Mouse (Mus musculus) neural tube, embryonic 13.5 days (tissue): ENCODE results near the gene Lrfn5. TPM values are rescaled to one million over a fixed set of nuclear protein-coding genes. Genes with fewer than 3 reads are reported as not detected.

ENCODE experiments used
- ATAC-seq: fragments of 200-750 bp; cut with Nextera tagmentation; 2 replicates; pipeline ENCODE4 v1.8.0; 2017; ENCODE audit warnings: low read depth, mild to moderate bottlenecking, moderate TSS enrichment, moderate library complexity
- H3K27ac ChIP-seq: fragments of 300-500 bp; sonication (generic); replicated peaks from 2 replicates; pipeline ENCODE4 v1.5.1; 2015; ENCODE audit warnings: moderate library complexity, mild to moderate bottlenecking, inconsistent platforms
- H3K27me3 ChIP-seq: fragments of 300-500 bp; sonication (generic); 2 replicates; pipeline ENCODE4 v1.6.1; 2015; ENCODE audit warnings: mild to moderate bottlenecking, inconsistent platforms
- H3K36me3 ChIP-seq: fragments of 300-500 bp; sonication (generic); 2 replicates; pipeline ENCODE4 v1.6.1; 2015; ENCODE audit warnings: mild to moderate bottlenecking, inconsistent platforms
- H3K4me1 ChIP-seq: fragments of 300-500 bp; sonication (generic); replicated peaks from 2 replicates; pipeline ENCODE4 v1.6.1; 2015; ENCODE audit warnings: inconsistent platforms
- H3K4me2 ChIP-seq: fragments of 300-500 bp; sonication (generic); 2 replicates; pipeline ENCODE4 v1.6.1; 2015; ENCODE audit warnings: inconsistent platforms, mild to moderate bottlenecking, moderate library complexity
- H3K4me3 ChIP-seq: fragments of 300-500 bp; sonication (generic); 2 replicates; pipeline ENCODE4 v1.5.1; 2015; ENCODE audit warnings: mild to moderate bottlenecking, inconsistent platforms
- H3K9ac ChIP-seq: fragments of 300-500 bp; sonication (generic); 2 replicates; pipeline ENCODE4 v1.6.1; 2015; ENCODE audit warnings: moderate library complexity, mild to moderate bottlenecking, inconsistent platforms
- H3K9me3 ChIP-seq: fragments of 300-500 bp; sonication (generic); 2 replicates; pipeline ENCODE4 v1.6.1; 2016; ENCODE audit warnings: inconsistent platforms
- WGBS: fragments of 180-500 bp; shearing (Covaris S2); methylation state at CpG from one replicate; pipeline ENCODE4 v1.1.7; 2015; 5-methylcytosine and 5-hydroxymethylcytosine counted together
- polyA plus RNA-seq: library from polyadenylated mRNA; unstranded; fragments of >200 nt; fragmentation: Nextera tagmentation; extraction: Ambion mirVana; gene quantifications from 2 replicates; pipeline ENCODE4 v1.2.1, GENCODE M21; 2015

The Lrfn5 gene
- 43.3 and 43.9 TPM in 2 replicates for polyA plus RNA-seq

DNA sequence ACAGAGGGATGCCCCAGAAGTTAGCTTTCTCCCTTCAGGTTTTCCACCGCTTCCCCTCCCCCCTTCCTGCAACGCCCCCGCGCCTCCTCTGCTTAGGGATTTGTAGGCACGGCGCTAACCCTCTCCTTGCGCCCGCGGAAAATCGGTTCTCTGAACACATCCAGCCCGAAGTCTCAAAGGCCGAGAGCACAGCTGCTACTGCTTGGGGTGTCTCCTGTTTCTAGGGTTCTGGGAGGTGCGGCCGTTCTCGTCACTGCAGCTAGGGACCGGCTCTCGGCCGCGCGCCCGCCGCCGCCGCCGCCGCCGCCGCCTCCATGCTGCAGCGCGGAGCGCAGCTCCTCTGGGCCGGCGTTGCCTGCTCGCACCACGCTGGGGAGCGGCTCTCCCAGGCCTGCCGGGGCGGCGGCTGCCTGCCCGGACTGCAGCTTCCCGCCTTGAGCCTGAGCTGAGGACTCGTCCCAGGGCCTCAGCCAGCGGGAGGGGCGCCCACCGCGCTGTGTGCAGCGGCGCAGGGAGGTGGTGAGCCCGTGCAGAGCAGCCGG lies at the start of gene Lrfn5:
Gene Lrfn5, plus strand, starts transcription at position 322 of the 542 bp plus-strand sequence.
- H3K9me3 ChIP-seq = no peaks in the 10 kb centered on the region
- WGBS = under 1% methylated on average over 47 of the region's 50 CpGs
- peaks cover 31% of the 10 kb centered on the region for H3K4me1 ChIP-seq
- peak within 1 kb of the TSS; percentile 84 for H3K9ac ChIP-seq
- ATAC-seq = peak; percentile 85
- peaks cover 36% of the 10 kb centered on the region for H3K27me3 ChIP-seq
- H3K27ac ChIP-seq = peak within 1 kb of the TSS; percentile 92
- no peaks in the 10 kb centered on the region for H3K36me3 ChIP-seq
- peak within 1 kb of the TSS; percentile 76 for H3K4me2 ChIP-seq
- H3K4me3 ChIP-seq = peak within 1 kb of the TSS; percentile 68

DNA sequence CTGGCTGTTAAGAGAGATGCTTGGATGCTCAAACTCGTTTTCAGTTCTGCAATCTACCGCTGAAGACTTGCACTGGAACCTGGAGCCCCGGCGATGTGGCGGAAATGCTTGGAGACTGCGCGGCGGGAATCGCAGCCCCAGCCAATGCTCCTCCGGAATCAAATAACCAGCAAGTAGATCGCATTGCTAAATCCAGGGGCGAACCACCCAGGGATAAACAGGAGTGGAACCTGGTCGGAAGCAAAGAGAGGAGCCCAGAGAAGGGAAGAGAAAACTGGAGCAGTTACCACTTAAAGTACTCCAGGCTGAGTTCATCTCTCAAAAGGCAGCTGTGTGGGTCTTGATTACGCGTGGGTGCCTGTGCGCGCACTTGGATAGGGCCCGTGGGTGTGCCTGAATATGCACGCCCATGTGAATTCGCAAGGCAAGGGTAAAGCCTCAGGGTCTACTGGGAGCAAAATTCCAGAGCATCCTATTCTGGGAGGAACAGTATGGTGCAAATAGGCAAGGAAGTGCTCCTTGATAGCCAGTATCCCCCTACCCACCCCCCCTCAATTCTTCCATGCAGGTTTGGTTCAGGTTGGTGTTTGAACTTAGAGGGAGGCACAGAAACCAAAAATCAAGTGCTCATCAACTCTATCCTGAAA lies 1.3 kb upstream of the Lrfn5 start:
- Histone ChIP-seq H3K4me2 (peak overlapping the region; percentile 76), H3K9ac (peak overlapping the region; percentile 84), H3K27ac (no peak overlapping the region), H3K4me3 (peak overlapping the region; percentile 34), H3K4me1 (peaks cover 31% of the 10 kb centered on the region), H3K36me3 (no peaks in the 10 kb centered on the region), H3K9me3 (no peaks in the 10 kb centered on the region), H3K27me3 (peaks cover 36% of the 10 kb centered on the region)
- ATAC-seq = no peak
- 3% methylated on average over 20 of the region's 20 CpGs for WGBS

DNA sequence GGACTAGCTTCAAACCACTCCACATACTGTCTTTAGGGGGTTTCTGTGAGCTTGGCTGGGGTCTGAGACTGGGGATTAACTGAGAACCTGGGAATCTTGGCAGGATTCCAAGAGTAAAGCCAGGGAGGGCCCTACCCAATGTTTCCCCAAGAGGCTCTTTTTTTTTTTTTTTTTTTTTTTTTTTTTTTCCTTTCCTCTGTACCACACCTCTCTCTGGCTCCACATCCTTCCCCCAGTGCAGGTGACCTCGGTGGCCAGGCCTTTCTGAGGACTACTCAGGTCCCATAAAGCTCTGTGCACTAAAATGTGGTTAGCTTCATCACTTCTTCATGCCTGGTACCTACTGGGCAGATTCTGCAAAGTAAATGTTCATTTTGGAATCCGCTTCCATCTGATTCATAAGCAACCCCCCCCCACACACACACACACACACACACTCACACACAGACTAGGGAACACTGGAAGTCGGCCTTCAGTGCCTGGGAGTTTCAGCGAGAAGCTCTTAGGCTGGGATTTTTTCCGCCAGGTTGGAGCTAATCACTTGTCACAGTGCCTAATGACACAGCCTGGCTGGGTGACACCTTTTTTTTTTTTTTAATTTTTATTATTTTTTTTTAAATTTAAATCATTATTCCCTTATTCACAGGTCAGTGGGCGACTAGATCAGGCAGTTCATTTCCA lies 662 bp upstream of the Lrfn5 start:
- H3K9ac ChIP-seq = peak overlapping the region; percentile 84
- peak overlapping the region; percentile 76 for H3K4me2 ChIP-seq
- ATAC-seq = peak; percentile 56
- no peaks in the 10 kb centered on the region for H3K9me3 ChIP-seq
- peaks cover 36% of the 10 kb centered on the region for H3K27me3 ChIP-seq
- WGBS = 2% methylated on average over 6 of the region's 6 CpGs
- peaks cover 31% of the 10 kb centered on the region for H3K4me1 ChIP-seq
- H3K36me3 ChIP-seq = no peaks in the 10 kb centered on the region
- peak overlapping the region; percentile 68 for H3K4me3 ChIP-seq
- H3K27ac ChIP-seq = peak overlapping the region; percentile 92

DNA sequence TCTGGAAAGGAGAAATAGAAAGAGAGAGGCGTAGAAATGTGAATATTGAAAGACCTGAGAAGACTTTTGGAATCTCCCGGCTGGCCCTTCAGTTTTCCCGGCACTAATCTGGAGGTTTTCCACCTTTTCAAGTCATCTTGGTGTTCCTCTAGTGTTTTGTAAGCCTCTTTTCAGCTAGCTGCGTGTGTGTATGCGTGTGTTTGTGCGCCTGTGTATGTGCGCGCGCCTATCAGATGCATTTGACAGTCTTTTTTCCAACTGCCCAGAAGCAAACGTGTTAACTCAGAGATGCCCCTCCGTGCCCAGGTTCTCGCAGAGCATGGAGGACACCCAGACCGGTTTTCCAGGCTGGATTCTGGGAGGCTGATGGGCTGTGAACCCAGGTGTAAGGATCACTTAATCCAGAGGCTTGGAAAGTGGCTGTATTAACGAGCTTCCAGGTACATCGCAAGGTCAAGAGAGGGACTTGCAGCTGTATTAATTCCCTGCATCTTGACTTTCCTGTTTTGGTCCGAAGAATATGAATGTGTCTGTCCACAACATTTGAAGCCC lies 757 bp downstream of the Lrfn5 start:
- no peaks in the 10 kb centered on the region for H3K36me3 ChIP-seq
- H3K9ac ChIP-seq = peak overlapping the region; percentile 84
- peak overlapping the region; percentile 92 for H3K27ac ChIP-seq
- peaks cover 31% of the 10 kb centered on the region for H3K4me1 ChIP-seq
- peak overlapping the region; percentile 68 for H3K4me3 ChIP-seq
- peak overlapping the region; percentile 76 for H3K4me2 ChIP-seq
- H3K9me3 ChIP-seq = no peaks in the 10 kb centered on the region
- peaks cover 36% of the 10 kb centered on the region for H3K27me3 ChIP-seq
- no peak for ATAC-seq
- under 1% methylated on average over 16 of the region's 16 CpGs for WGBS

DNA sequence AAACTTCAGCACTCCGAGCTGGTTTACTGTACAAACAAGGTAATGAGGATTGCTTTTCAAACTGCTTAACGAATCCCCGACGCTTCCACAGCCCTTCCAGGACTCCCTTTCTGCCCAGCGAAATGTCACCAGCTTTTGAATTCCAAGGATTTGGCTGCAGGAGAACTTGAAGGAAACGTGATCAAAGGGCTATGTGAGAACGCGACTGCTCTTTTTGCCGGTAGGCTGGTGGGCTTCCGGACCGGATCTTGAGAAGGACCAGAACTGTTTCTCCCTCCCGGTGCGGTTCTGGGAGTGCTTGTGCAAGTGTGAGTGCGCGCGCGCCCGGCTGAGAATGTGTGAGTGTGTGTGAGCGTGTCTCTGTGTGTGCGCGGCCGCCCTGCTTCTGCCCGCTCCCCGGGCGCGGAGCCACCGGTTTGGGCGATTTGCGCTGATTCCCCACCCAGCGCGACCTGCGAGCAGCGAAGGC lies 1.3 kb downstream of the Lrfn5 start:
- Histone ChIP-seq H3K9ac (peak overlapping the region; percentile 84), H3K36me3 (no peaks in the 10 kb centered on the region), H3K27me3 (peaks cover 36% of the 10 kb centered on the region), H3K27ac (peak overlapping the region; percentile 92), H3K4me1 (peaks cover 31% of the 10 kb centered on the region), H3K9me3 (no peaks in the 10 kb centered on the region), H3K4me2 (peak overlapping the region; percentile 76), H3K4me3 (peak overlapping the region; percentile 68)
- WGBS = under 1% methylated on average over 33 of the region's 33 CpGs
- ATAC-seq = no peak

DNA sequence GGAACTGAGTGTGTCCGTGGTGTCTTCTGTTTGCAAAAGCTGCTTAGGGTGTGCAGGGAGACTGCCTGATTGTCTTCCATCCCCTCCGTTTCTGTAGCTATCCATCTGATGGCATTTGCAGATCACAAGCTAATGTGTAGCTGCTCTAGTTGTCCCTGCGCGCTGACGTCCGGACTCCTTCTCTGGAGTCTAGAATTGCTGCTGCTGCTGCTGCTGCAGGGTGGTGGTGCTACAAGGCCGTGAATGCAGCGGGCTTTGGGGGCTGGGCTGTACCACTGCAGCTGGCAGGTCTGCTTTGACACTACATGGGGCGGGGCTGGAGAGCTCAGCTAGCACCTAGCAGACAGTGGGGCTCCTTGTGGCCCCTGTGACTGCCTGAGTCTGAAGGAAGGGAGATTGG lies 3.2 kb downstream of the Lrfn5 start:
- no peaks in the 10 kb centered on the region for H3K9me3 ChIP-seq
- H3K36me3 ChIP-seq = no peaks in the 10 kb centered on the region
- WGBS = 1% methylated on average over 9 of the region's 9 CpGs
- H3K27me3 ChIP-seq = peaks cover 28% of the 10 kb centered on the region
- ATAC-seq = peak; percentile 74
- H3K4me2 ChIP-seq = peak overlapping the region; percentile 76
- H3K4me1 ChIP-seq = peaks cover 28% of the 10 kb centered on the region
- H3K27ac ChIP-seq = peak overlapping the region; percentile 92
- H3K9ac ChIP-seq = peak overlapping the region; percentile 84
- peak overlapping the region; percentile 68 for H3K4me3 ChIP-seq

DNA sequence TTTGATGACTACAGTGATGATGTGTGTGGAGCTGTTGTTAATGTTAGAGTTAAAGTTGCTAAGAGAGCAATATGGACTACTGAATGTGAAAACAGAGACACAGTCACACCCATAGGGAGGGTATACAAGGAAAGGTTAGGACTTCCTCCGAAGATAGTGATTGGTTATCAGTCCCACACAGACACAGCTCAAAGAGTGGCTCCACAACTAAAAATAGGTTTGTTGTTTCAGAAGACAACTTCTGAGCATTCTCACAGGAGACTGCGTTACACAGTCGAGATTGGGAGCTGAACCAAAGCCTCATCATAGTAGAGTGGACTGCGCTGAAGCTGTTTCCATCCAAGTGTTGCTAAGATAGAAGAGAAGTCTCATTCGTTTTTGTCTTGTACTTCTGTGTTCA lies 57.0 kb downstream of the Lrfn5 start:
- Histone ChIP-seq H3K36me3 (no peaks in the 10 kb centered on the region), H3K4me1 (no peaks in the 10 kb centered on the region), H3K9ac (no peak overlapping the region), H3K4me2 (no peak overlapping the region), H3K27ac (no peak overlapping the region), H3K4me3 (no peak overlapping the region), H3K27me3 (no peaks in the 10 kb centered on the region), H3K9me3 (no peaks in the 10 kb centered on the region)
- ATAC-seq = no peak
- 86% methylated on average over 5 of the region's 5 CpGs for WGBS

DNA sequence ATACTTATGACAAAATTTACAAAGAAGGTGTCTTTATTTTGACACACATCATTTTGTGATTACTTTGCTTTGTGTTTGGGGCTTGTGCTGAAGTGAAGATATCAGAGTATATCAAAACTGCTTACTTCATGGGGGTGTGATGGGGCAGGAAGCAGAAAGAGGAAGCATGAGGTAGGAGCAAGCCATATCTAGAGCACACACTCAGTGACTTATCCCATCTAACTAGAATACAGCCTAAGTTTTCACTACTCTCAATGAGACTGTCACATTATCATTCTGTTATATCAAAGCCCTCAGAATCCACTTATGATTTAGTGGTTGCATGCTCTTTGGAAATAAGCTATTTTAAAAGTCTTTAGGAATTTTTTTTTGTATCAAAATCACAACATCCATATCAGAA lies 77.4 kb downstream of the Lrfn5 start:
- no peak overlapping the region for H3K4me3 ChIP-seq
- H3K27ac ChIP-seq = no peak overlapping the region
- H3K27me3 ChIP-seq = no peaks in the 10 kb centered on the region
- H3K36me3 ChIP-seq = no peaks in the 10 kb centered on the region
- ATAC-seq = no peak
- no peaks in the 10 kb centered on the region for H3K4me1 ChIP-seq
- no peak overlapping the region for H3K9ac ChIP-seq
- no peaks in the 10 kb centered on the region for H3K9me3 ChIP-seq
- no peak overlapping the region for H3K4me2 ChIP-seq

DNA sequence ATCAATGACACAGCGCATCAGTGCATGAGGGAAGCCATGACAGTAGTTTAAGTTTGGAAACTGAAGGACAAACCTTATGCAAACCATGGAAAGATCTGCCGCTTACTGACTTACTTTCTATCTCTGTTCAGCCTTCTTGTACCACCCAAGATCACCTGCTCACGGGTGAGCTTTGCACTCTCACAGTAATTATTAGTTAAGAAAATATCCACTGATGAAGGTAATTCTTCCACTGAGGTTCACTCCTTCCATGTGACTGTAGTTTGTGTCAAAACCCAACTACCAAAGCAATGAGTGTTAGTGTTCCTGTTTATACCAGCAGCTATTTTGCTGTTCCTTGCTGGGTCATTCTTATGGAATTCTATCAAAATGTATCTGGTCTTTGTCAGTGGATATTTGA lies 84.9 kb downstream of the Lrfn5 start:
- ATAC-seq = no peak
- no peak overlapping the region for H3K9ac ChIP-seq
- no peak overlapping the region for H3K4me2 ChIP-seq
- no peaks in the 10 kb centered on the region for H3K27me3 ChIP-seq
- H3K4me3 ChIP-seq = no peak overlapping the region
- 94% methylated on average over 3 of the region's 3 CpGs for WGBS
- no peaks in the 10 kb centered on the region for H3K9me3 ChIP-seq
- no peaks in the 10 kb centered on the region for H3K36me3 ChIP-seq
- H3K4me1 ChIP-seq = no peaks in the 10 kb centered on the region
- no peak overlapping the region for H3K27ac ChIP-seq

DNA sequence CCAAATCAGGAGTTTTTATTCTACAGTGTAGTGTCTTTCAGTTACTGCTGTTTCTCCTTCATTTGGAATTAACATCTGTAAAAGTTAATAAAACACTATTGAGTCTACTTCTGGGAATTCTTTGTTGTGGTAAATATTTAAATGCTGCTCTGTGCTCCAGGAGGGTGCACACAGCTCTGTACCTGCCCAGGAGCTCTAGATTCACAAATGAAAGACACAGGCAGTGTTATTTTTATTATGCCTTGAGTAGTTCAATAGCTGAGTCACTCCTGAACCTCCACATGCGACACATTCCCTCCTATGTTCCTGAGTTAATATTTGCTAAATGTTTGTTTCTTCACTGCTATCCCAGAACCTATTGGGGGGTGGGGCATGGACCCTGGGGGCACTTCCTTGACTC lies 87.1 kb downstream of the Lrfn5 start:
- no peaks in the 10 kb centered on the region for H3K27me3 ChIP-seq
- WGBS = 83% methylated on average over 1 of the region's 1 CpGs
- H3K36me3 ChIP-seq = no peaks in the 10 kb centered on the region
- no peaks in the 10 kb centered on the region for H3K9me3 ChIP-seq
- no peak overlapping the region for H3K9ac ChIP-seq
- no peak overlapping the region for H3K4me2 ChIP-seq
- H3K27ac ChIP-seq = no peak overlapping the region
- H3K4me3 ChIP-seq = no peak overlapping the region
- no peaks in the 10 kb centered on the region for H3K4me1 ChIP-seq
- no peak for ATAC-seq

DNA sequence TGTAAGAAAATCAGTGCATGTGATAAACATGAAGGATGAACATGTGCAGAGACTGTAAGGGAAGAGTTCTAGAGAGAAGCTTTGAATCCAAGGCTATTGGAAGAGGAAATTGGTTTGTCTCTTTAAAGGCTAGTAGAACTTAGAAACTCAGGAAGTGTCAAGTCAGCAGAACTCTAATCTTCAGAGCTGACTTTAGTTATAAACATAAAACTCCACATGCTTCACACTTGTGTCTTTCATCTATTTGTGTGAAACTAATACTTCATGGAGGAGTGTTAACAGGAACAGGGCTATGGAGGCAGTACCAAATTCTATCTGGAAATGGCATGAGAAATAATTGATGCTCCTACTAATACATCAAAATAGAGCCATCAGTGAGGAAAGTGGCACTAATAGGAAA lies 101.6 kb downstream of the Lrfn5 start:
- no peaks in the 10 kb centered on the region for H3K27me3 ChIP-seq
- no peak overlapping the region for H3K9ac ChIP-seq
- no peaks in the 10 kb centered on the region for H3K36me3 ChIP-seq
- H3K27ac ChIP-seq = no peak overlapping the region
- no peaks in the 10 kb centered on the region for H3K4me1 ChIP-seq
- no peak overlapping the region for H3K4me2 ChIP-seq
- no peak for ATAC-seq
- H3K4me3 ChIP-seq = no peak overlapping the region
- H3K9me3 ChIP-seq = no peaks in the 10 kb centered on the region

DNA sequence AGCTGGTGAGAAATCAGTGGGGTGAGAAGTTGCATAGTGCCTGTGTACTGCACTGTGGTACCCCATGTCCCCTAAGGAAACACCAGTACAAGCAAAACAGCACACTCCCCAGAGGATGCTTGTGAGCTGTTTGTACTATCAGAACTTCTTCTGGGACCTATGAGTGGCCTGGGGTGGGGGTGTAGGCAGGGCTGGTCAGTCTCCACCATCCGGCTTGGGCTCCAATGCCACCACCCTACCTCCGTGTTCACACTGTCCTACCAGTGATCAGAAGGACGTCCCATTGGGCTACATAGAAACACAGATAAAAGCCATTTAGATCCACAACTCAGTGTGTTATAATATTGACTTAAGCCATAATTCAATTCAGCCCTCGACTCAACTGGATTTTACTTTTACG lies 131.4 kb downstream of the Lrfn5 start:
- Histone ChIP-seq H3K27ac (no peak overlapping the region), H3K9me3 (no peaks in the 10 kb centered on the region), H3K36me3 (no peaks in the 10 kb centered on the region), H3K27me3 (no peaks in the 10 kb centered on the region), H3K4me2 (no peak overlapping the region), H3K4me3 (no peak overlapping the region), H3K4me1 (no peaks in the 10 kb centered on the region), H3K9ac (no peak overlapping the region)
- ATAC-seq = no peak
- WGBS = 86% methylated on average over 5 of the region's 5 CpGs
